Mouse (Mus musculus): ENCODE data around the gene Klhl35.

Klhl35 gene

DNA sequence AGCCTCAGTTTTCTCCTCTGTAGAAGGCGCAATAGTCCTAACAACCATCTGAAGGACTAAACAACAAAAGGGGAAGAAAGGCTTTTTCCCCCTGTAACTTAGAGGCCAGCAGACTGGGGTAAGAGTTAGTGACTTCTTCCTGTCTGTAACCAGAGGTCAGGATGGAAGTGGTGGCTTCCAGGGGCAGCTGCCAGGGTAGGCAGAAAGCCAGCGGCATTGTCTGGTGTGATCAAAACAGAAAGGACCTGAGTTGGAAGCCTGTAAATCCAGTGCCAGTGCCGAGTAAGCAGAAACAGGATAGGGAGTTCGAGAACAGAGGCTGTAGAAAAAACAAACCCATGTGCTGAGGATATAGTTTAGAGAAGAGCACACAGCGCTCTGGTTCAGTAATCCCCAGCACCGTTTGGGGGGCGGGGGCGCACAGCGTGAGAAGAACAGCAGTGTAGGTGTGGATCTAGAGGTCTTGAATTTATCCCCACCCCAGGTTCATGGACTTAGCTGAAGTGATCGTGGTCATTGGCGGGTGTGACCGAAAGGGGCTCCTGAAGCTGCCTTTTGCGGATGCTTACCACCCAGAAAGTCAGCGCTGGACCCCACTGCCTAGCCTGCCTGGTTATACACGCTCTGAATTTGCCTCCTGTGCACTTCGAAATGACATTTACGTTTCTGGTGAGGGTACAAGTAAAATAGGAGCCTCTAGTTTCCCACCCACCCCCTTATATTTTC, 4.0 kb downstream of the Klhl35 start:
- DNase-seq (ENCODE audit: low read depth, low spot score), result no peak
- no peaks in the 10 kb centered on the region for H3K27me3 ChIP-seq (ENCODE audit: control insufficient read depth, insufficient read depth, low read length, poor library complexity, severe bottlenecking)
- H3K36me3 ChIP-seq (ENCODE audit: control insufficient read depth, insufficient read depth, low read length, poor library complexity, severe bottlenecking), result no peaks in the 10 kb centered on the region; the same call in 1 of the 2 replicates

- H3K36me3 ChIP-seq (ENCODE audit: control insufficient read depth, insufficient read depth, low read length, poor library complexity, severe bottlenecking), result peaks cover 3% of the 10 kb centered on the region; the same call in 1 of the 2 replicates
- H3K27me3 ChIP-seq (ENCODE audit: control insufficient read depth, insufficient read depth, low read length, poor library complexity, severe bottlenecking), result no peaks in the 10 kb centered on the region
- no peak for DNase-seq (ENCODE audit: low read depth, low spot score)
These were observed 5.8 kb downstream of the Klhl35 start for GRCm38 (mm10) chr7:99471578-99471977.

DNA sequence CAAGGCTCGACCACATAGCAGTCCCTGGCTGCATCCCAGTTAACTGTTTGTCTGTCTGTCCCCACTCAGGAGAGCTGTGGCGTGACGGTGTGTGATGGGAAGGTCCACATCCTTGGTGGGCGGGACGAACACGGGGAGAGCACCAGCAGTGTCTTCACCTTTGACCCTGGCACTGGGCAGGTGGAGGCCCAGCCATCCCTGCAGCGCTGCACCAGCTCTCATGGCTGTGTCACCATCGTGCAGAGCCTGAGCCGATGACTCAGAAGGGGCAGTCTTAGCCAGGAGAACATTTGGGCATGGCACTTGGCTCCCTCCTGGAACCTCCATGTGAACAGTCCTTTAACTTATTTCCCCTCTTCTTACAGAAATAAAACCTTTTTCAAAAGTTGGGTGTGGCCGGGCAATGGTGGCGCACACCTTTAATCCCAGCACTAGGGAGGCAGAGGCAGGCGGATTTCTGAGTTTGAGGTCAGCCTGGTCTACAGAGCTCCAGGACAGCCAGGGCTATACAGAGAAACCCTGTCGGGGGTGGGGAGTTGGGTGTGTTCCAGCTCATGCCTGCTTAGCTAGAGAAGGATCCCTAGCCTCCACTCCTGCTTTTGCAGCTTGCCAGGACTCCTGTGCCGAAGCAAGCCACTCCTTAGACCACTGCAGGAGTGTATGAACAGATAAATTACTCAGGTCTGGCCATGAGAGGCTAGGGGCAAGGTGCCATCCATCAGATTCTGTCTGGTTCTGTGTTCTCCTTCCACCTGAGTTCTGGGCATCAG, 8.0 kb downstream of the Klhl35 start:
- H3K27me3 ChIP-seq (ENCODE audit: control insufficient read depth, insufficient read depth, low read length, poor library complexity, severe bottlenecking), result no peaks in the 10 kb centered on the region
- H3K36me3 ChIP-seq (ENCODE audit: control insufficient read depth, insufficient read depth, low read length, poor library complexity, severe bottlenecking), result peaks cover 5% of the 10 kb centered on the region; the same call in 1 of the 2 replicates
- no peak for DNase-seq (ENCODE audit: low read depth, low spot score)

DNA sequence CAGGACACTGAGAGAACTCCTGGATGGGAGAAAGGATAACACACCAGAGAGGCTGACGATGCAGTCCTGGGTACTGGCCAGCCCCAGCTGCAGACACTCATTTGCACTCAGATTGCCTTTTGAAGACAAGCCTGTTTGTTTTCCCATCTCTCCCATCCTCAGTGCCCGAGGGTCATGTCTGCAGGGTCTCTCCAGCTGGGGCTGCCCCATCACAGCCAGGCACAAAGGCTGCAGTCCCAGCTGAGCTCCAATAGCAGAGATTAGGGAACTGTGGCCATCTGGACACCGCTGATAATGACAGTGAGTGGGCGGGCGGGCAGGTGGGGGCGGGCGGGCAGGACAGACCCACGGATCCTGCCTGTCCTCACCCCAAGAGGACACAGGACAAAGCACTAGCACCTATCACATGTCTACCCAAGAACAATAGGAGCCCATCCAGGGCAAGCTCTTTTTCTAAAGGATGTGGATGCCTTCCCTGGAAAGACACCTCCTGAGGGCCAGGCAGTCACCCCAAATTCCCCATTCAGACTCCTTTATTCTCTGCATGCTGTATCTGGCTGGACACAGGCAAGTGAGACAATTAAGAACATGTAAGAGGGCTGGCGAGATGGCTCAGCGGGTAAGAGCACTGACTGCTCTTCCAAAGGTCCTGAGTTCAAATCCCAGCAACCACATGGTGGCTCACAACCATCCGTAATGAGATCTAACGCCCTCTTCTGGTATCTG, 9.2 kb downstream of the Klhl35 start:
- Histone ChIP-seq H3K36me3 (ENCODE audit: control insufficient read depth, insufficient read depth, low read length, poor library complexity, severe bottlenecking) (peaks cover 5% of the 10 kb centered on the region; the same call in 1 of the 2 replicates), H3K27me3 (ENCODE audit: control insufficient read depth, insufficient read depth, low read length, poor library complexity, severe bottlenecking) (no peaks in the 10 kb centered on the region)
- no peak for DNase-seq (ENCODE audit: low read depth, low spot score)

DNA sequence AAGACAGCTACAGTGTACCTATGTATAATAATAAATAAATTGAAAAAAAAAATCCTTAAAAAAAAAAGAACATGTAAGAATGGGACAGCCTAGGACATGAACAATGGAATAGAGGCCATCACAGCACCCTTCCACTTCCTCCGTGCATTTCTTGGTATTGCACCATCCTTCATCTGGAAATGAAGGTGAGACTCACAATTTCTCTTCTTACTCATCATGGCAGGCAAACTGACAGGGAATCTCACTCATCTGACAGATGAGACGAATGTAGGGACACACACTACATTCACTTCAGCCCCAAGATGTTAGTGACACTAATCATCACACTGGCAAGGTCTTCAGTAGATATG, 9.7 kb downstream of the Klhl35 start:
- Histone ChIP-seq H3K27me3 (ENCODE audit: control insufficient read depth, insufficient read depth, low read length, poor library complexity, severe bottlenecking) (no peaks in the 10 kb centered on the region), H3K36me3 (ENCODE audit: control insufficient read depth, insufficient read depth, low read length, poor library complexity, severe bottlenecking) (peaks cover 5% of the 10 kb centered on the region; the same call in 1 of the 2 replicates)
- DNase-seq (ENCODE audit: low read depth, low spot score), result no peak

- peaks cover 9% of the 10 kb centered on the region; the same call in 1 of the 2 replicates for H3K36me3 ChIP-seq (ENCODE audit: control insufficient read depth, insufficient read depth, low read length, poor library complexity, severe bottlenecking)
- H3K27me3 ChIP-seq (ENCODE audit: control insufficient read depth, insufficient read depth, low read length, poor library complexity, severe bottlenecking), result no peaks in the 10 kb centered on the region
- DNase-seq (ENCODE audit: low read depth, low spot score), result no peak
These were observed 10.8 kb downstream of the Klhl35 start for GRCm38 (mm10) chr7:99476558-99477114.

- DNase-seq (ENCODE audit: low read depth, low spot score), result no peak
- H3K27me3 ChIP-seq (ENCODE audit: control insufficient read depth, insufficient read depth, low read length, poor library complexity, severe bottlenecking), result no peaks in the 10 kb centered on the region
- peaks cover 12% of the 10 kb centered on the region for H3K36me3 ChIP-seq (ENCODE audit: control insufficient read depth, insufficient read depth, low read length, poor library complexity, severe bottlenecking)
These were observed 11.4 kb downstream of the Klhl35 start for GRCm38 (mm10) chr7:99477235-99477634.

DNA sequence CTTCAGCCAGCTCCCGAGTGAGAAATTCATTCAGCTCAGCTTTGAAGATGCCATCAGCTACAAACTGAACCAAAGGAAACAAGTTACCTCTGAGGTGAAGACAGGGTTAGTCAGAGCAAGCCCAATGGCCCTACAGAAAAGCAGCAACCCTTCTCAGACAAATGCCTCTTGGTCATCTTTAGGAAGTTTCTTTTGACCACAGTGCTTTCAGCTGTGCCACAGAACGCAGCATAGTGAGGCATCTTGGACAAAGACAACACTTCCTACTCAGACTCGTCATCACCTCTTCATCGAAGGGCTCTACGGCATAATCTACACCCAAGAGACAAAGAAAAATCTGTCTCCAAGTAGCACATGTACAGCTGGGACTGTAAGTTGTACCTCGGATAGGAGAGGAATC, 16.8 kb downstream of the Klhl35 start:
- Histone ChIP-seq H3K36me3 (ENCODE audit: control insufficient read depth, insufficient read depth, low read length, poor library complexity, severe bottlenecking) (peaks cover 7% of the 10 kb centered on the region), H3K27me3 (ENCODE audit: control insufficient read depth, insufficient read depth, low read length, poor library complexity, severe bottlenecking) (no peaks in the 10 kb centered on the region)
- no peak for DNase-seq (ENCODE audit: low read depth, low spot score)

- DNase-seq (ENCODE audit: low read depth, low spot score), result peak; percentile 98
- Histone ChIP-seq H3K27me3 (ENCODE audit: control insufficient read depth, insufficient read depth, low read length, poor library complexity, severe bottlenecking) (no peaks in the 10 kb centered on the region), H3K36me3 (ENCODE audit: control insufficient read depth, insufficient read depth, low read length, poor library complexity, severe bottlenecking) (peaks cover 7% of the 10 kb centered on the region)
These were observed 17.6 kb downstream of the Klhl35 start, which contains the start of gene Rps3 for GRCm38 (mm10) chr7:99483271-99483923. Gene Rps3 (minus strand): TSS chr7:99483738.

DNA sequence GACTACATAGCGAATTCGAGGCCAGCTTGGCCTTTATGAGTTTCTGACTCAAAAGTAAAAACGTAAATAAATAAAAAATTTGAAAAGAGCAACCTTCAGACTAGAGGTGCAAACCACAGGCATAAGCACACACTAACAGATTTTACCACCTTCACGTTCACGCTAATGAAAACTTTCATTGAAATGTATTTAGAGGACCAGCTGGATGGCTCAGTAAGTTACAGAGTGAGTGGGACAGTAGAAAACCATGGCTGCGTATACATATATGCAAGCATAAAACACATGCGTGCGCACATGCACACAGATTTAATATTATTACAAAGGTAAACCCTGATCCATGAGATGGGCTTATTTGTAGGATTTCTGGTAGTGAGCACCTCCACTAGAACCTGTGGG, 18.1 kb downstream of the Klhl35 start:
- no peak for DNase-seq (ENCODE audit: low read depth, low spot score)
- H3K36me3 ChIP-seq (ENCODE audit: control insufficient read depth, insufficient read depth, low read length, poor library complexity, severe bottlenecking), result peaks cover 7% of the 10 kb centered on the region
- no peaks in the 10 kb centered on the region for H3K27me3 ChIP-seq (ENCODE audit: control insufficient read depth, insufficient read depth, low read length, poor library complexity, severe bottlenecking)

DNA sequence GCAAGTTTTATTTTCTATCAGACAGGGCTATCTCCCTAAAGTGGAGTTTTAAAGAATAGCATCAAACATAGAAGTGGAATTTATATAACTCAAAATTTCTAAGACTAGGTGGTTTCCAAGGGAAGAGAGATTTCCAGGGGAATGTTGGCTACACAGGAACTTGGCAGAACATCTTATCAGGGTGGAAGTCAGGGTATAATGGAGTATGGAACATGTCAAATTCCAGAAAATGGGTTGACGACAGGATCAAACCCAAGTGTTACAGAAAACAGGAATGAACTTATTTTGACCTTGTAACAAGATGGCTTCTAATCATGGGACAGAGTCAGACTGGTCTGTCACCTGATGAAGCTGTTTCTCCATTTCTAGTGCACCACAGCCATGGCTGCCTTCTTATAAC, 18.9 kb downstream of the Klhl35 start:
- no peak for DNase-seq (ENCODE audit: low read depth, low spot score)
- no peaks in the 10 kb centered on the region for H3K27me3 ChIP-seq (ENCODE audit: control insufficient read depth, insufficient read depth, low read length, poor library complexity, severe bottlenecking)
- peaks cover 7% of the 10 kb centered on the region for H3K36me3 ChIP-seq (ENCODE audit: control insufficient read depth, insufficient read depth, low read length, poor library complexity, severe bottlenecking)

GRCm38 (mm10) chr7:99489708-99490107, 23.9 kb downstream of the Klhl35 start:
- Histone ChIP-seq H3K36me3 (ENCODE audit: control insufficient read depth, insufficient read depth, low read length, poor library complexity, severe bottlenecking) (no peaks in the 10 kb centered on the region), H3K27me3 (ENCODE audit: control insufficient read depth, insufficient read depth, low read length, poor library complexity, severe bottlenecking) (no peaks in the 10 kb centered on the region)
- DNase-seq (ENCODE audit: low read depth, low spot score), result no peak

DNA sequence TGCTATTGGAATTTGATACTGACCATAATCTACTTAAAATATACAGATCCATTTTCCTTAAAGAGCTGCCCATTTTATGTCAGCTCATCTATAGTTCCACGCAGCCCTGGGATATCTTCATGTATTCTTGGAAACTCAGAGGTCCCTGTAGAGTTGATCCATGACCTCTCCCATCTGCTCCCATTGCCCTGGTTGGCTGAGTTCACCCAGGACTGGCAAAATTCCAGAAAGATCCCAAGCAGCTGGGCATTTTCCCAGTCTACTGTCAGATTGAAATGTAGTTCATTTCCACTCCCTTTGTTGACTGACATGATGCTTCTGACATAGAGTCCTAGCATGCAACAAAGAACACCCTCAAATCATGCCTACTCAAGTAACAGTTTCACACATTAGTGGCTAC, 33.3 kb downstream of the Klhl35 start:
- DNase-seq (ENCODE audit: low read depth, low spot score), result no peak
- Histone ChIP-seq H3K27me3 (ENCODE audit: control insufficient read depth, insufficient read depth, low read length, poor library complexity, severe bottlenecking) (no peaks in the 10 kb centered on the region), H3K36me3 (ENCODE audit: control insufficient read depth, insufficient read depth, low read length, poor library complexity, severe bottlenecking) (no peaks in the 10 kb centered on the region)

DNA sequence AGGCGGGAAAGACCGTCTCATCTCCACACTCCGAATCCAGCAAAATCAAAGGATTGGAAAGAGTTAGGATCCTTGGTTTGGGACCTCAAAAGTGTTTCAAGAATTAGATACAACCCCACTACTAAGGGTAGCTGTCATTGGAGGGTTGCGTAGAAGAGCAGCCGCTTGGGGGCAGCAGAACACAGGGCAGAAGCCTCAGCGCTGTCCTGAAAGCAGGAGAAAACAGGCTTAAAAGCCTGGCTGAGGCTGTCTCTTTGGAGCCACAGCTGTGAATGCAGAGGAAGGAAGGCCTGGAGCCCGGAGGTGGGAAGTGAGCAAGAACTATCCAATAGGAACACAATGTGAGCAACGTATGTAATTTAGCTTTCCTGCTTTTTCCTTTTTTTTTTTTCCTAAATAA, 34.4 kb downstream of the Klhl35 start:
- no peaks in the 10 kb centered on the region for H3K27me3 ChIP-seq (ENCODE audit: control insufficient read depth, insufficient read depth, low read length, poor library complexity, severe bottlenecking)
- H3K36me3 ChIP-seq (ENCODE audit: control insufficient read depth, insufficient read depth, low read length, poor library complexity, severe bottlenecking), result no peaks in the 10 kb centered on the region
- peak; percentile 86 for DNase-seq (ENCODE audit: low read depth, low spot score)

Measured in splenic B cell, adult 2 months (primary cell).